Mouse (Mus musculus): Measurements from ENCODE around the gene Lrrc20.

The Lrrc20 gene

GRCm38 (mm10) chr10:61512215-61512889 is 36.8 kb downstream of the Lrrc20 start:
- no peak for DNase-seq (ENCODE audit: inconsistent age in 2 of 2, low spot score in 1 of 2)

DNA sequence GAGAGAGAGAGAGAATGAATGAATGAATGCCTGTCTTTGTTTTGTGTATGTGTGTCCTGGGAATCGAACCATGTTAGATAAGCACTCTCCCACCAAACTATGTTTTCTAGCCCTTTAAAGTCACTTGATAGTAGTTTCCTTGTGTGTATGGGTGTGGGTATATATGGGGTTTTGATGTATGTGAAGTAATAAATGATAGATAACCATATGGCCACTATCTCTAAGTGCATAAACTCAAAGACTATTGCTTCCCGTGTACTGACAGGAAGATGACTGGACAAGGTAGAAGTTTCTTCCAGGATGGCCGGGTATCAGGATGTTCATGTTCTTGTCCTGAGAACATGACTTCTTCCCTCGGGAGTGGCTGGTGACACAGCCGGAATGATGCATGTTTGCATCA is 41.3 kb downstream of the Lrrc20 start:
- no peak for DNase-seq (ENCODE audit: inconsistent age in 2 of 2, low spot score in 1 of 2)

- peak in 1 of 2 experiments; percentile 61 for DNase-seq (ENCODE audit: inconsistent age in 2 of 2, low spot score in 1 of 2)
Observed at GRCm38 (mm10) chr10:61517296-61518071, 41.9 kb downstream of the Lrrc20 start.

- no peak for DNase-seq (ENCODE audit: inconsistent age in 2 of 2, low spot score in 1 of 2)
Observed at GRCm38 (mm10) chr10:61518320-61518719, 42.7 kb downstream of the Lrrc20 start.

- DNase-seq (ENCODE audit: inconsistent age in 2 of 2, low spot score in 1 of 2), result no peak
Observed at GRCm38 (mm10) chr10:61519491-61519890, 43.9 kb downstream of the Lrrc20 start.

DNA sequence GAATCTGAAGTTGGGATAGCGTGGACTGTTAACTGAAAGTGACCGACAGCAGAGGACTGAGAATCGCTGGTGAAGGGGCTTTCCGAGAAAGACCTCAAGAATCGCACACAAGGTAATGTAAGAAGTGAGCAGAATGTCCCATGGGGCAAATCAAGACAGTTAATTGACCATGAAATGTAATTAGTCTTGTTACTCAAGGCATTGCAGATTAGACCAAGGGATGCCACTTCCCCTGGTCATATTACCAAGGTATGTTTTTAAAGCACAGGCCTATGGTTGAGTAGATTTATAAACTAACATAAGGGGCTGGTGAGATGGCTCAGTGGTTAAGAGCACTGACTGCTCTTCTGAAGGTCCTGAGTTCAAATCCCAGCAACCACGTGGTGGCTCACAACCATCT is 45.1 kb downstream of the Lrrc20 start:
- DNase-seq (ENCODE audit: inconsistent age in 2 of 2, low spot score in 1 of 2), result no peak

DNA sequence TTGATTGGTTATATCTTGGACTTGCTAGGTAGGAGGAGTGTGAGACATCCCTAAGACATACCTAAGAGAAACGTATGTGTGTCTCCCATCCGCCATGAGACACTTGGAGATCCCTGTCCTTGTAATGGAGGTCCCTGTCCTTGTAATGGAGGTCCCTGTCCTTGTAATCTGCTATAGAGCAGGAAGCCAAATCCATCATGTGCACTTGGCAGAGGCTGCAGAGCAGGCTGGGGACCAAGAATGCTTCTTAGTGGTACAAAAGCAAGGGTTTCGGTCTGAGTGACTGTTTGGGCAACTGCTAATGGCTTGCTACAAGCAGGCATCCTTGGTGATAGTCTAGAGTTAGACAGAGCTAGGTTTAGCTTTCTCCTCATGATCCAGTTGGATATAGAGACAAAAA is 55.3 kb downstream of the Lrrc20 start:
- peak; percentile 64 to 80 for DNase-seq (ENCODE audit: inconsistent age in 2 of 2, low spot score in 1 of 2)

DNA sequence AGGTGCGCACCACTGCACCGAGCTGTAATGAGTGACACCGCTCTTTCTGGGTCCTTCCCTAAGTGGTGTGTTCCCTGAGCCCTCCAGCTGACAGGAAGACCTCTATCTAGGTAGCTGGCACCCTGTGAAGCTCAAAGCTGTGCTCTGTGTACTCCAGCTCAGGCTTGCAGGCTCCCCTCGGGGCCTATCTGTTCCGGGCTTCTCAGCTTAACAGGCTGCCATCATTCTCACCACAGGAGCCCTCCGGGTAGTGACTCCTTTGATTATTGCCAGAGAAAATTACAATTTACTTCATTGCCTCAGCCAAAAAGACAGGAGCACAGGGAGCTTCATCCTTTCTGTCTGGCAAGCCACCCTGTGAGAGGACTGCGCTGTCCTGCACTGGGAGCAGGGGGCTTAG is 57.7 kb downstream of the Lrrc20 start:
- no peak for DNase-seq (ENCODE audit: inconsistent age in 2 of 2, low spot score in 1 of 2)

GRCm38 (mm10) chr10:61534371-61535101 is 58.9 kb downstream of the Lrrc20 start:
- peak in 1 of 2 experiments; percentile 30 for DNase-seq (ENCODE audit: inconsistent age in 2 of 2, low spot score in 1 of 2)

DNA sequence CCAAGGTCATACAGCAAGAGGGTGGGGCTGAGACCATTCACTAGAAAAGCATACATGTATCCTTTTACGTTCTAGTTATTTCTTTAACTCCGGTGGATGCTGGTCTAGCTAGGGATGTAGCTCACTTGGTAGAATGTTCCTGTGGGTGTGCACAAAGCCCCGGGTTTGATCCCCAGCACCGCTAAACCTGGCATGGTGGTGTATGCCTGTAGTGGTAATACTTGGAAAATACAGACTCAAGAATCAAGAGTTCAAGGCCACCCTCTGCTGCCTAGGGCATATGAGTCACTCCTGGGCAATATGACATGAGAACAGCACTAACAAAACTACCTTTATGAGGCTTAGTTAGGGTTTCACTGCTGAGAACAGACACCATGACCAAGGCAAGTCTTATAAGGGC is 59.8 kb downstream of the Lrrc20 start:
- DNase-seq (ENCODE audit: inconsistent age in 2 of 2, low spot score in 1 of 2), result peak; percentile 36 to 77

- peak; percentile 81 to 90 for DNase-seq (ENCODE audit: inconsistent age in 2 of 2, low spot score in 1 of 2)
Observed at GRCm38 (mm10) chr10:61536130-61537035, 60.8 kb downstream of the Lrrc20 start.

- DNase-seq (ENCODE audit: inconsistent age in 2 of 2, low spot score in 1 of 2), result no peak
Observed at GRCm38 (mm10) chr10:61537036-61537380, 61.4 kb downstream of the Lrrc20 start.

DNA sequence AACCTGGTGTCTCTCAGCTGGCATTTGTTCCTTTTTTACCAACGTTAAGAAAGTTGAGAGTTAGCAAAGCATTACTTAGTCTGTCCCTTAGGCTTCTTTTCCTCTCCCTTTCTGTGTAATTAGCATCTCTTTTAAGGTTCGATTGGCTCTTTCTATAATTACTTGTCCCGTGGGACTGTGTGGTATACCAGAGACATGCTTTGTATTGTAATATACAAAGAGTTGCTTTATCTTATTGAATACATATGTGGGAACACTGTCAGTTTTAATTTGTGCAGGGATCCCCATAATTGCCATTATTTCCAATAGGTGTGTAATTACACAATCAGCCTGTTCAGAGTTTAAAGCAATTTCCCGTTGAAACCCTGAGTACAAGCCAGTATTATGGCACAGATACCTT is 62.8 kb downstream of the Lrrc20 start:
- DNase-seq (ENCODE audit: inconsistent age in 2 of 2, low spot score in 1 of 2), result no peak

GRCm38 (mm10) chr10:61544127-61544862 is 68.7 kb downstream of the Lrrc20 start:
- DNase-seq (ENCODE audit: inconsistent age in 2 of 2, low spot score in 1 of 2), result no peak

GRCm38 (mm10) chr10:61544863-61545240 is 69.3 kb downstream of the Lrrc20 start:
- DNase-seq (ENCODE audit: inconsistent age in 2 of 2, low spot score in 1 of 2), result no peak

DNA sequence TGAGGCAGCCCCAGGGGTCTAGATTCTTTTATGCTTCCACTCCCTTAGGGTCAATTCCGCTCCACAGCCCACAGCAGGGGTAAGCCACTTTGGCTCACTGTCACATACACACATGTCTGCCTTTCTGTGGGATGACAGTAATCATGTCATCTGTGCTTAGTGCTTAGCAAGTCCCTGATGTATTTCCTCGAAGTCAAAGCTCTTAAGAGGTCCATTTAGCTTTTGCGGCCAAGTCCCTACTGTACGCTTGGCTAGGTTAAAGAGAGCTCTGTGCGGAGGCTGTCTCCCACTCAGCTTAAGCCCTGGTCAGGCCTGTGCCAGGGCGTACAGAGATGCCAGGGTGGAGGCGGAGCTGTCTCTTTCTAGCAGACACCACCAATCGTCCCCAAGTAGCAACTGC is 74.5 kb downstream of the Lrrc20 start:
- DNase-seq (ENCODE audit: inconsistent age in 2 of 2, low spot score in 1 of 2), result no peak

DNA sequence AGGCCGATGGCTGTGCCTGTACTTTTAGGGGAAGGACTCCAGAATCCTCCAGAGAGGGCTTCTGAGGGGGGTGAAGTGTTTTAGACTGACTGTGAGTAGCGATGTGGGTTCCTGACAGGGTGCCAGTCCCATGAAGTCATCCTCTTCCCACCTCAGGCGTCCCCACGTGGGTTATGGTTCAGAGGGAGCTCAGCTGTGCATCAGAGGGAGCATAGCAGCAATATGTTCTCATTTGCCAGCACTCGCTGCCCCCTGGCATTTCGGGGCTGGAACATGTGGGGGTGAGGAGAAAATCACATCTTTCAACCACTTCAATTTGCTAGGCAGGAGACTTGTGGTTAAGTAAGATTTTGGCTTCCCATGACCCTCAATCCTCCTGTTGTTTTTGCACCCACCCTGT is 79.6 kb downstream of the Lrrc20 start:
- no peak for DNase-seq (ENCODE audit: inconsistent age in 2 of 2, low spot score in 1 of 2)

GRCm38 (mm10) chr10:61558631-61559030 is 83.0 kb downstream of the Lrrc20 start:
- no peak for DNase-seq (ENCODE audit: inconsistent age in 2 of 2, low spot score in 1 of 2)

GRCm38 (mm10) chr10:61559544-61559943 is 83.9 kb downstream of the Lrrc20 start:
- DNase-seq (ENCODE audit: inconsistent age in 2 of 2, low spot score in 1 of 2), result no peak

GRCm38 (mm10) chr10:61563550-61563949 is 87.9 kb downstream of the Lrrc20 start:
- no peak for DNase-seq (ENCODE audit: inconsistent age in 2 of 2, low spot score in 1 of 2)
